Comparison of ENCODE assay signal across 12 mouse cellular contexts in the genomic region with DNA sequence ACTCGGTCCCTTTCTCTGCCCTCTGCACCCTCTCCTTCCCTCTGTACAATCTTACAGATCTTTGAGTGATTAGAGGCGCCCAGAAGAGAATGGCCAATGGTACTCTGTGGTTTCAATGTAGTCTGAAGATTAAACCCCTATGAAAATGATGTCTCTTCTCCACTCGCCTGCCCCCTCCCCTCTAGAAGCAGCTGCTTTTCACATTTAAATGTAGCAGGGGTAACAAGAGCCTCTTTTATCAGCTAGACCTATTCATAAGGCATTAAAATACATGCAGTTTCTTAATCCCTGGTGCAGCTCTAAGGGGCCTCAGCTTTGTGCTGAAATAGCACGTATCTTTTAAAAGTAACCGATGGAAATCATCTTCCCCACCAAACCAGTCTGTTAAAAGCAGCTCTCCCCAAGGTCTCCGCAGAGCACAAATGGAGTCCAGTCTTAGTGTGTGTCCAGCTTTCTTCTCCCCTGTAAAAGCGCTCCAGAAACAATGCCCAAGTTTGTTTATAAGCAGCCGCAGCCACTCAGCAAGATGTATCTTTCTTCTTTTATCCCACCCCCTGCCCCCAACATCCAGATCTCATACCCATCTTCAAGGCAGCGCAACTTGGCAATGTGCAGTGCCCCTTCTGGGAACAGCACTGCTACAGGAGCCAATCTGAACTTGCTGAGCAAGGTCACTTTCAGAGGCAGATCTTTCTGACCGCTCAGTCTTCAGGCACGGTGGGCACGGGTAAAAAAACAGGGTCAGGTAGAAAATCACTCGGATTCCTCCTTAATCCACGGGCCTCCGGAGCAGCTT.
A peak's percentile ranks its signal among the peaks of the same experiment; 100 is the strongest.
DNase-seq lines count a peak whose midpoint lies in the region; ATAC-seq and TF ChIP-seq lines count a peak whose summit lies in the region.
"Had no signal": no experiment of that assay in that cellular context is flagged by ENCODE, and none has a peak within 500 bp of the region (broad histone marks: within the 10 kb centered on the region; RNA-seq: fewer than 3 reads in every experiment).

No protein-coding gene starts in this region.

- no peaks in the 10 kb centered on the region for H3K9me3 ChIP-seq in lung, postnatal 0 days (ENCODE audit: low read length)
- no peaks in the 10 kb centered on the region for H3K9me3 ChIP-seq in embryonic facial prominence, embryonic 15.5 days (replicated peaks)
- H3K9me3 ChIP-seq in forebrain, postnatal 0 days (ENCODE audit: low read length): no peaks in the 10 kb centered on the region
- H3K9me3 ChIP-seq in midbrain, embryonic 15.5 days: no peaks in the 10 kb centered on the region
- H3K9me3 ChIP-seq: lung, embryonic 15.5 days had no signal

- H3K27me3 ChIP-seq in lung, postnatal 0 days (replicated peaks; ENCODE audit: insufficient read depth, low read length): no peaks in the 10 kb centered on the region
- H3K27me3 ChIP-seq in embryonic facial prominence, embryonic 15.5 days: peaks cover 14% of the 10 kb centered on the region; the same call in 1 of the 2 replicates
- no peaks in the 10 kb centered on the region for H3K27me3 ChIP-seq in forebrain, postnatal 0 days (ENCODE audit: insufficient read depth, low read length)
- H3K27me3 ChIP-seq in midbrain, embryonic 15.5 days (replicated peaks): 0 out of 2 replicates have a peak, but pooled peaks cover 3% of the 10 kb centered on the region
- H3K27me3 ChIP-seq: lung, embryonic 15.5 days had no signal

- H3K4me3 ChIP-seq in lung, postnatal 0 days (ENCODE audit: low read depth, low read length): no peak overlapping the region
- H3K4me3 ChIP-seq in embryonic facial prominence, embryonic 15.5 days (replicated peaks): no peak overlapping the region
- no peak overlapping the region for H3K4me3 ChIP-seq in forebrain, postnatal 0 days (ENCODE audit: low read depth, low read length)
- no peak overlapping the region for H3K4me3 ChIP-seq in midbrain, embryonic 15.5 days
- H3K4me3 ChIP-seq: erythroblast, embryonic 14.5 days; heart, adult 2 months; lung, embryonic 15.5 days had no signal

- H3K9ac ChIP-seq in lung, postnatal 0 days (replicated peaks; ENCODE audit: low read depth): no peak overlapping the region
- H3K9ac ChIP-seq in embryonic facial prominence, embryonic 15.5 days: no peak overlapping the region
- H3K9ac ChIP-seq in forebrain, postnatal 0 days: no peak overlapping the region
- no peak overlapping the region for H3K9ac ChIP-seq in midbrain, embryonic 15.5 days
- H3K9ac ChIP-seq: lung, embryonic 15.5 days had no signal

- no peak for DNase-seq in lung, postnatal 0 days (ENCODE audit: low spot score)
- no peak for DNase-seq in lung, adult 18-20 months
- peak; percentile 6 for DNase-seq in forebrain, postnatal 0 days
- no peak for DNase-seq in heart, adult 8-10 months (ENCODE audit: low spot score)
- DNase-seq: heart, adult 2 months; kidney, adult 18-20 months; thymus, postnatal 4 days had no signal

- TF ChIP-seq CTCF in lung, postnatal 0 days (IDR thresholded peaks at IDR 0.05): peak; percentile 17; the same call in 1 of the 2 replicates
- TF ChIP-seq CTCF in forebrain, postnatal 0 days (IDR thresholded peaks at IDR 0.05; ENCODE audit: low read depth): 0 out of 2 replicates have a peak, but pooled peaks have one; percentile 6

- no peak for ATAC-seq in lung, postnatal 0 days
- no peak for ATAC-seq in embryonic facial prominence, embryonic 15.5 days (ENCODE audit: insufficient number of reproducible peaks, low FRiP score, low TSS enrichment, low read depth)
- ATAC-seq in forebrain, postnatal 0 days: no peak; the same call in none of the 2 replicates
- peak; percentile 67 for ATAC-seq in midbrain, embryonic 15.5 days (replicated peaks)
- ATAC-seq in monocyte, adult 5-6 weeks (replicated peaks; ENCODE audit: insufficient number of reproducible peaks, low FRiP score, low TSS enrichment, poor library complexity, severe bottlenecking): no peak

- 41% methylated on average over 15 of the region's 15 CpGs for WGBS in lung, postnatal 0 days
- WGBS in embryonic facial prominence, embryonic 15.5 days: 27% methylated on average over 15 of the region's 15 CpGs
- WGBS in forebrain, postnatal 0 days: 14% methylated on average over 15 of the region's 15 CpGs
- WGBS in midbrain, embryonic 15.5 days: 8% methylated on average over 15 of the region's 15 CpGs

- TF ChIP-seq EP300 in lung, postnatal 0 days (IDR thresholded peaks at IDR 0.05): no peak

- H3K27ac ChIP-seq in lung, postnatal 0 days (ENCODE audit: low read length): no peak overlapping the region
- H3K27ac ChIP-seq in embryonic facial prominence, embryonic 15.5 days (replicated peaks): no peak overlapping the region
- H3K27ac ChIP-seq in forebrain, postnatal 0 days (ENCODE audit: low read depth, low read length): no peak overlapping the region
- no peak overlapping the region for H3K27ac ChIP-seq in midbrain, embryonic 15.5 days
- H3K27ac ChIP-seq: heart, adult 2 months; lung, embryonic 15.5 days had no signal

- no peak overlapping the region for H3K4me2 ChIP-seq in lung, postnatal 0 days (replicated peaks; ENCODE audit: low read depth, low read length)
- peak overlapping the region; percentile 6; the same call in 1 of the 2 replicates for H3K4me2 ChIP-seq in embryonic facial prominence, embryonic 15.5 days (replicated peaks)
- 0 out of 2 replicates have a peak overlapping the region, but pooled peaks have one; percentile 5 for H3K4me2 ChIP-seq in forebrain, postnatal 0 days (ENCODE audit: low read depth)
- peak overlapping the region; percentile 32 for H3K4me2 ChIP-seq in midbrain, embryonic 15.5 days
- H3K4me2 ChIP-seq: lung, embryonic 15.5 days had no signal

- H3K36me3 ChIP-seq in lung, postnatal 0 days (ENCODE audit: insufficient read depth, low read length): no peaks in the 10 kb centered on the region
- no peaks in the 10 kb centered on the region for H3K36me3 ChIP-seq in embryonic facial prominence, embryonic 15.5 days
- no peaks in the 10 kb centered on the region for H3K36me3 ChIP-seq in forebrain, postnatal 0 days (ENCODE audit: insufficient read depth)
- H3K36me3 ChIP-seq in midbrain, embryonic 15.5 days (replicated peaks): no peaks in the 10 kb centered on the region
- H3K36me3 ChIP-seq: lung, embryonic 15.5 days had no signal

- H3K4me1 ChIP-seq in lung, postnatal 0 days (ENCODE audit: insufficient read depth, low read depth, low read length): no peaks in the 10 kb centered on the region
- peaks cover 10% of the 10 kb centered on the region for H3K4me1 ChIP-seq in embryonic facial prominence, embryonic 15.5 days
- H3K4me1 ChIP-seq in forebrain, postnatal 0 days (ENCODE audit: insufficient read depth): no peaks in the 10 kb centered on the region
- peaks cover 14% of the 10 kb centered on the region for H3K4me1 ChIP-seq in midbrain, embryonic 15.5 days
